Mouse (Mus musculus) heart, embryonic 10.5 days (tissue): ENCODE measurements around the gene Myo18b. TPM values are rescaled to one million over a fixed set of nuclear protein-coding genes. Genes with fewer than 3 reads are reported as not detected.

Experiments
- DNase-seq: peaks from one replicate; pipeline ENCODE4 v3.0.0-alpha.2; 2017; ENCODE audit warnings: low spot score
- H3K27ac ChIP-seq: fragments of 300-500 bp; sonication (generic); 2 replicates; pipeline ENCODE4 v1.5.1; 2016; ENCODE audit warnings: mild to moderate bottlenecking
- H3K27me3 ChIP-seq: fragments of 300-500 bp; sonication (generic); 2 replicates; pipeline ENCODE4 v1.6.1; 2016; ENCODE audit warnings: mild to moderate bottlenecking; ENCODE audit not compliant: poor library complexity, insufficient read depth, severe bottlenecking
- H3K36me3 ChIP-seq: fragments of 300-500 bp; sonication (generic); 2 replicates; pipeline ENCODE4 v1.6.1; 2016; ENCODE audit warnings: mild to moderate bottlenecking, moderate library complexity
- H3K4me1 ChIP-seq: fragments of 300-500 bp; sonication (generic); 2 replicates; pipeline ENCODE4 v1.6.1; 2016; ENCODE audit warnings: mild to moderate bottlenecking
- H3K4me3 ChIP-seq: fragments of 300-500 bp; sonication (generic); 2 replicates; pipeline ENCODE4 v1.5.1; 2016; ENCODE audit warnings: mild to moderate bottlenecking, moderate library complexity
- H3K9me3 ChIP-seq: fragments of 300-500 bp; sonication (generic); 2 replicates; pipeline ENCODE4 v1.6.1; 2016; ENCODE audit warnings: mild to moderate bottlenecking, moderate library complexity
- WGBS: fragments of 180-500 bp; shearing (Covaris S2); methylation state at CpG from one replicate; pipeline ENCODE4 v1.1.7; 2016; 5-methylcytosine and 5-hydroxymethylcytosine counted together
- polyA plus RNA-seq: library from polyadenylated mRNA; unstranded; fragments of >200 nt; fragmentation: Nextera tagmentation; extraction: Ambion mirVana; gene quantifications from 2 replicates; pipeline ENCODE4 v1.2.1, GENCODE M21; 2016

Myo18b gene
- polyA plus RNA-seq, 1 experiment from 2014 or later = 17.0 TPM

GRCm38 (mm10) chr5:112708441-112708840, 187.7 kb downstream of the Myo18b start:
- DNase-seq = no peak

DNA sequence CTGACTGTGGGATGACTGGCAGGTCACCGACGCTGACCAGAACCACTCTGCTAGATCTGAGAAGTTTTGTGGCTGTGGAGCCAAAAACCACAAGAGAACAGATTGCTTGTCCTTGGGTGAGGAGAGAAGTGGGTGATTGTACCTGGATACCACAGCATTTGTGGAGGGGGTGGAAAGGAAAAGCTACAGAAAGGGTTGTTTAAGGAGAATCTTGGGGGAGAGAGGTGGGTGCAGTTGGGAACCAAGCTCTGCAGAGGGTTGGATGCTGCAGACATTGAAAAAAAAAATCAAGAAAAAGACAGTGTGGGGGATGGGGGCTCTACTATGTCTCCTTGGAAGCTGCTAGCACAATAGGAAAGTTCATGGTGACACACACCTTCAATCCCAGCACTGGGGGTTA, 188.7 kb downstream of the Myo18b start:
- WGBS = 88% methylated on average over 2 of the region's 2 CpGs
- Histone ChIP-seq H3K27ac (no peak overlapping the region), H3K36me3 (peaks cover 65% of the 10 kb centered on the region), H3K27me3 (no peaks in the 10 kb centered on the region), H3K9me3 (no peaks in the 10 kb centered on the region), H3K4me3 (no peak overlapping the region), H3K4me1 (peaks cover 5% of the 10 kb centered on the region; the same call in 1 of the 2 replicates)
- DNase-seq = no peak

More at GRCm38 (mm10) chr5:112708441-112708840, 187.7 kb downstream of the Myo18b start:
- Histone ChIP-seq H3K27me3 (no peaks in the 10 kb centered on the region), H3K9me3 (no peaks in the 10 kb centered on the region), H3K27ac (no peak overlapping the region), H3K4me3 (no peak overlapping the region), H3K36me3 (peaks cover 62% of the 10 kb centered on the region), H3K4me1 (peaks cover 10% of the 10 kb centered on the region)

DNA sequence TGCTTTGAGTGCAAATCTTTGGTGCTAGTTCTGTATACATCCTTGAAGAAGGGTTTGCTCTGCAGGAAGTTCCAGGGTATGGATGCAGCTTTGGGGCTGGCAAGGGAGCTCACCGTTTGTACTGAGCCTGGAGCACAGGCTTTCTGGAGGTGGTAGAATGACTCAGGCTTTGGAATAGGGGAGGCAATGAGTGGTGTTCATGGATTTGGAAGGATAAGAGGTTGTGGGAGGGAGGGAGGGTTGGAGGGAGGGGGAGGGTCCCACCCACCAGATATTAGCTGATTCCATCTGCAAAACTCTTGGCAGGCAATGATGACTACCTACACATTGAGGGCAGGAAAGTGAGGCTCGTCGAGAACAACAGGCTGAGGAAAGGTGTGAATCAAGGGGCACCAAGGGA, 195.4 kb downstream of the Myo18b start:
- WGBS = 61% methylated on average over 3 of the region's 3 CpGs
- Histone ChIP-seq H3K27me3 (no peaks in the 10 kb centered on the region), H3K4me3 (no peak overlapping the region), H3K27ac (no peak overlapping the region), H3K36me3 (peaks cover 31% of the 10 kb centered on the region), H3K4me1 (peaks cover 20% of the 10 kb centered on the region), H3K9me3 (no peaks in the 10 kb centered on the region)
- DNase-seq = no peak

DNA sequence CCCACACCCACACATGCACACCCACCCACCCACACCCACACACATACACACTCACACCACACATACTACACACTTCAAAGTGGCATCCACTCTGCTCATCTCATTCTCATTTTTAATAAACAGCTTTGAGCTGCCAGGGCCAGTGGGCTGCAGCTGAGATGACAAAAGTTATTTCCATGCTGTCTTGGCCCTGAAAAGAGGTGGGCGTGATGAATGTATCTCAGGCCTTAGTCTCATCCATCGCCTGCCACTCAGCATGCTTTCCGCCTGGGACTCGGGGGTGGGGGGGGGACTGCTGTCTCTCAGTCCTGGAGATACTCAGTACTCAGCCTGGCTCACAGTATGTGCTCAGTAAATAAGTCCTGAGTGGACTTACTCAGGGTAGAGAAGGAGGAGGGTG, 199.5 kb downstream of the Myo18b start:
- Histone ChIP-seq H3K9me3 (no peaks in the 10 kb centered on the region), H3K36me3 (peaks cover 24% of the 10 kb centered on the region), H3K27me3 (no peaks in the 10 kb centered on the region), H3K27ac (no peak overlapping the region), H3K4me3 (no peak overlapping the region), H3K4me1 (peaks cover 20% of the 10 kb centered on the region)
- DNase-seq = no peak
- 64% methylated on average over 4 of the region's 4 CpGs for WGBS

DNA sequence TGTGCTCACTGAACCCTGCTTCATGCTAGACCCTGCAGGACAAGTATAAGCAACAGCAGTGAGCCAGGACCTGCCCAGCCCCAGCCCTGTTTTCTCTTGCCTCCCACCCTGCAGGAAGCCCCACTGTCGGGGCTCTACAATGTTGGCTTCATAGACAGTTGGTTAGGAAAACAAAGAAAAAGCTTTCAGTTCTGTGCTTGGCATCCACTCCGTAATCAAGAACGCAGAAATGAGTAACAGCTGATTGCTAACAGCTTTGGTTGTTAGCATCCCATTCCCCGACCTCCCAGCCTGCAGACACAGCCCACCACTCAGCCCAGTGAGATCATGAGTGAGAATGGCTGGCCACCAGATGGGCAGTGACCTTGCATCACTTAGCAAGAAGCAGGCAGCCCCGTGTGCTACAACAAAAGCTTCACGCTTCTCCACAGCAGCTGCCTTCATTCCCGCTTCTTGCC, 200.9 kb downstream of the Myo18b start:
- 74% methylated on average over 7 of the region's 7 CpGs for WGBS
- Histone ChIP-seq H3K27ac (no peak overlapping the region), H3K36me3 (peaks cover 33% of the 10 kb centered on the region), H3K9me3 (no peaks in the 10 kb centered on the region), H3K4me1 (peaks cover 20% of the 10 kb centered on the region), H3K27me3 (0 out of 2 replicates have a peak, but pooled peaks cover 3% of the 10 kb centered on the region), H3K4me3 (no peak overlapping the region)
- no peak for DNase-seq

DNA sequence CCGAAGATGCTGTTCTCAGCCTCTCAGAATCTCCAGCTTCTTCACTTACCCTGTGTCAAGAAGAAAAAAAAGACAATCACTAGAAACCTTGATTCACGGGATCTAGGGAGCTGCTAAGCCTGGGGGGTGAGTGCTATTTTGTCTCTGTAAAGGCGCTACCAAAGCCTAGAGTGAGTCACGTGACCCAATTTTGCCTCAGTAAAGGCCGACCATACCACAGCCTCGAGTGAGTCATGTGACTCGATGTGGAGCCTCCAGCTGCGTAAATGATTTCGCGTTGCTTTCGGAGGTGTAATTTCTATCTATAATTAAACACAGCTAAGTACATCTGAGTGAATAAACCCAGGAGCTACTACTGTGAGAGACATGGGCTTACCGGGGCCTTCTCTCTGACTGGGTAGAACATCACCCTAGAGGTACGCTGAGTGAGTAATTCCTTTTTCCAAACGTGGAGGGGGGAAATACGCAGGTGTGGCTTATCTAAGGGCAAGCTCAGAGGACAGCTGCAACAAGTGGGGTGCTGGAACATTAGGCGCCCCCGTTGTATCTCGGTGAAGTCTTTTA, 202.8 kb downstream of the Myo18b start:
- H3K36me3 ChIP-seq = peaks cover 49% of the 10 kb centered on the region
- H3K4me1 ChIP-seq = peaks cover 16% of the 10 kb centered on the region
- H3K27ac ChIP-seq = no peak overlapping the region
- 81% methylated on average over 18 of the region's 18 CpGs for WGBS
- DNase-seq = no peak
- no peak overlapping the region for H3K4me3 ChIP-seq
- no peaks in the 10 kb centered on the region for H3K9me3 ChIP-seq
- 0 out of 2 replicates have a peak, but pooled peaks cover 3% of the 10 kb centered on the region for H3K27me3 ChIP-seq

DNA sequence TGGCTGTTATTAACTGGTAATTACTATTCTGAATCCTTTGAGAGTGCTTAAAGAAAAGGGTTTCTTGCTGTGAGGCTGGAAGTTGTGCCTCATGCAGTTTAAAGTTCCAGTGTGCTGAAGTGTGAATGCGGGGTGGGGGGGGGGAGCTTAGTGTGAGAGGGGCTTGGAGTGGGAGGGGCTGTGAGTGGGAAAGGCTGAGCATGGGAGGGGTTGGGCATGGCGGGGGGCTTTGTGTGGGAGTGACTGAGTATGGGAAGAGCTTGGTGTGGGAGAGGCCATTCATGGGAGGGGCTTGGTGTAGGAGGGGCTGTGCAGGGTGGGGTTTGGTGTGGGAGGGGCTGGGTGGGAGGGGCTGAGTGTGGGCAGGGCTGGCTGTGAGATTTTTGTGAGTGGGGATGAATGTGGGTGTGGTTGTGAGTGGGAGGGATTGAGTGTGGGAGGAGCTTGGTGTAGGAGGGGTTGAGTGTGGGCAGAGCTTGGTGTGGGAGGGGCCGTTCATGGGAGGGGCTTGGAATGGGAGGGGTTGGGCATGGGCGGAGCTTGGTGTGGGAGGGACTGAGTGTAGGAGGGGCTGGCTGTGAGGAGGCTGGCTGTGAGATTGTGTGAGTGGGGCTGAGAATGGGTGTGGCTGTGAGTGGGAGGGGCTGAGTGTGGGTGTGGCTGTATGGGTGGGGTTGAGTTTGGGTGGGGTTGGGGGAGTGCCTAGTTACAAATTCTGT, 208.9 kb downstream of the Myo18b start:
- Histone ChIP-seq H3K27me3 (0 out of 2 replicates have a peak, but pooled peaks cover 3% of the 10 kb centered on the region), H3K36me3 (peaks cover 47% of the 10 kb centered on the region), H3K4me1 (peaks cover 8% of the 10 kb centered on the region; the same call in 1 of the 2 replicates), H3K27ac (no peak overlapping the region), H3K4me3 (no peak overlapping the region), H3K9me3 (no peaks in the 10 kb centered on the region)
- WGBS = 70% methylated on average over 4 of the region's 4 CpGs
- no peak for DNase-seq

- WGBS = 77% methylated on average over 14 of the region's 14 CpGs
- Histone ChIP-seq H3K36me3 (peaks cover 39% of the 10 kb centered on the region), H3K27ac (no peak overlapping the region), H3K9me3 (no peaks in the 10 kb centered on the region), H3K4me3 (no peak overlapping the region), H3K4me1 (peaks cover 8% of the 10 kb centered on the region; the same call in 1 of the 2 replicates), H3K27me3 (0 out of 2 replicates have a peak, but pooled peaks cover 3% of the 10 kb centered on the region)
- no peak for DNase-seq
Observed at GRCm38 (mm10) chr5:112686309-112687099, 209.7 kb downstream of the Myo18b start.

DNA sequence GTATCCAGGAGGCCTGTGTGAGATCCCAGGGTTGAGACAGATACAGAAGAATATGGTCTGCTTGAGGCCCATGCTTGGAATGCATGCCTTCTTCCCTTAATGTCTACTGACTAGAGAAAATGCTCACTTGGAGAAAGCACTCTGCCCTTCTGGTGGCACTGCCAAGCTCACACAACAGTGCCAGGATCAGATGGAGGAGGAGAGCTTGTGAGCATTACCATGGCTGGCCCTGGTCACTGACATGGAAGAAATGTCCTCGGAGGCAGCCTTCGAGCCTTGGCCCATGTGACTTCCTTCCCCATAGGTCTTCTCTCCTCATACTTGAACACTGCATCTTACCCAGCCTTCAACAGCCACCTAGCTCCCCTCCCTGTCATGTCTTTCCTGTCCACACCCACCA, 216.9 kb downstream of the Myo18b start:
- WGBS = 86% methylated on average over 2 of the region's 2 CpGs
- Histone ChIP-seq H3K9me3 (no peaks in the 10 kb centered on the region), H3K27me3 (peaks cover 31% of the 10 kb centered on the region; the same call in 1 of the 2 replicates), H3K27ac (no peak overlapping the region), H3K4me1 (peaks cover 17% of the 10 kb centered on the region; the same call in 1 of the 2 replicates), H3K4me3 (no peak overlapping the region), H3K36me3 (no peaks in the 10 kb centered on the region)
- no peak for DNase-seq

DNA sequence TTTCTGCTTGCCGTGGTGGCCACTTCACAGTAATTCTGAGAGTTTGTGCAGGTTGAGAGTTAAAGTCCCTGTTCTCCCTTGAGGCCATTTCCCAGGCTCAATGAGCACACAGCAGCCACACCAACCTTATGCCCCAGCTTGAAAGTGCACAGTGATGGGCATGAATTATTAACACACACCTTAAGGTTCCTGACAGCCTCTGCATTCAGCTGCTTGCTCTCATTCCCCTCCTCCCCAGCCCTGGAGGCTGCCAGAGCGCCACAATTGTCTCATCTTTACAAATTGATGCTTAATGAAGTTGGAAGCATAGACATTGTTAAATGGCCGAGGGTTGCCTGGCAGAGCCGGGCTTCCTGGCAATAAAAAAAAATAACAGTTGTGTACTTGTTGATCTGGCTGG, 218.0 kb downstream of the Myo18b start:
- Histone ChIP-seq H3K9me3 (no peaks in the 10 kb centered on the region), H3K36me3 (no peaks in the 10 kb centered on the region), H3K27ac (no peak overlapping the region), H3K4me1 (peaks cover 17% of the 10 kb centered on the region; the same call in 1 of the 2 replicates), H3K27me3 (peaks cover 39% of the 10 kb centered on the region; the same call in 1 of the 2 replicates), H3K4me3 (no peak overlapping the region)
- DNase-seq = no peak
- 71% methylated on average over 4 of the region's 4 CpGs for WGBS

GRCm38 (mm10) chr5:112674806-112675205, 221.4 kb downstream of the Myo18b start:
- 71% methylated on average over 5 of the region's 5 CpGs for WGBS
- Histone ChIP-seq H3K9me3 (no peaks in the 10 kb centered on the region), H3K27ac (no peak overlapping the region), H3K4me3 (no peak overlapping the region), H3K27me3 (peaks cover 46% of the 10 kb centered on the region; the same call in 1 of the 2 replicates), H3K36me3 (no peaks in the 10 kb centered on the region), H3K4me1 (peaks cover 17% of the 10 kb centered on the region; the same call in 1 of the 2 replicates)
- no peak for DNase-seq

GRCm38 (mm10) chr5:112672457-112672856, 223.7 kb downstream of the Myo18b start:
- 45% methylated on average over 7 of the region's 7 CpGs for WGBS
- DNase-seq = no peak
- Histone ChIP-seq H3K9me3 (no peaks in the 10 kb centered on the region), H3K27me3 (peaks cover 38% of the 10 kb centered on the region; the same call in 1 of the 2 replicates), H3K4me1 (peaks cover 17% of the 10 kb centered on the region; the same call in 1 of the 2 replicates), H3K36me3 (no peaks in the 10 kb centered on the region), H3K27ac (no peak overlapping the region), H3K4me3 (no peak overlapping the region)
